Mouse (Mus musculus) CD4-positive, CD25-positive, alpha-beta regulatory T cell, adult 9 weeks (primary cell): ENCODE results near the gene Thbs1. TPM values are rescaled to one million over a fixed set of nuclear protein-coding genes. Genes with fewer than 3 reads are reported as not detected.

Experiments used
- polyA plus RNA-seq: library from polyadenylated mRNA; unstranded; fragments of 100-300 nt; shearing (Covaris generic); gene quantifications from one replicate; pipeline ENCODE4 v1.2.1, GENCODE M21; 2017

Thbs1 gene
- 0.47 TPM for polyA plus RNA-seq

GRCm38 (mm10) chr2:118111488-118112131 lies at the start of gene Thbs1:
Thbs1 (plus strand) TSS chr2:118111876.

Other genes starting within 250 kb of the Thbs1 start
- not detected for gene Fsip1, start 145.1 kb downstream of the Thbs1 start, polyA plus RNA-seq